Mouse (Mus musculus) limb, embryonic 15.5 days (tissue): ENCODE results near the gene Lancl1. TPM values are rescaled to one million over a fixed set of nuclear protein-coding genes. Genes with fewer than 3 reads are reported as not detected.

Source experiments
- ATAC-seq: fragments of 200-750 bp; cut with Nextera tagmentation; 2 replicates; pipeline ENCODE4 v1.8.0; 2017; ENCODE audit warnings: low read depth, moderate TSS enrichment; ENCODE audit not compliant: insufficient number of reproducible peaks, low FRiP score, low TSS enrichment
- H3K27ac ChIP-seq: fragments of 300-500 bp; sonication (generic); 2 replicates; pipeline ENCODE4 v1.5.1; 2015; ENCODE audit warnings: moderate library complexity, mild to moderate bottlenecking, inconsistent platforms
- H3K27me3 ChIP-seq: fragments of 300-500 bp; sonication (generic); 2 replicates; pipeline ENCODE4 v1.6.1; 2015; ENCODE audit warnings: inconsistent platforms
- H3K36me3 ChIP-seq: fragments of 300-500 bp; sonication (generic); 2 replicates; pipeline ENCODE4 v1.6.1; 2015; ENCODE audit warnings: inconsistent platforms
- H3K4me1 ChIP-seq: fragments of 300-500 bp; sonication (generic); 2 replicates; pipeline ENCODE4 v1.6.1; 2015; ENCODE audit warnings: inconsistent platforms
- H3K4me2 ChIP-seq: fragments of 300-500 bp; sonication (generic); 2 replicates; pipeline ENCODE4 v1.6.1; 2015; ENCODE audit warnings: mild to moderate bottlenecking, inconsistent platforms
- H3K4me3 ChIP-seq: fragments of 300-500 bp; sonication (generic); 2 replicates; pipeline ENCODE4 v1.5.1; 2015; ENCODE audit warnings: mild to moderate bottlenecking, inconsistent platforms
- H3K9ac ChIP-seq: fragments of 300-500 bp; sonication (generic); 2 replicates; pipeline ENCODE4 v1.6.1; 2015; ENCODE audit warnings: inconsistent platforms
- H3K9me3 ChIP-seq: fragments of 300-500 bp; sonication (generic); 2 replicates; pipeline ENCODE4 v1.6.1; 2016; ENCODE audit warnings: inconsistent platforms
- WGBS: fragments of 180-500 bp; shearing (Covaris S2); methylation state at CpG from one replicate; pipeline ENCODE4 v1.1.7; 2015; 5-methylcytosine and 5-hydroxymethylcytosine counted together
- polyA plus RNA-seq: library from polyadenylated mRNA; unstranded; fragments of >200 nt; fragmentation: Nextera tagmentation; extraction: Ambion mirVana; gene quantifications from 2 replicates; pipeline ENCODE4 v1.2.1, GENCODE M21; 2015

Lancl1 gene
- polyA plus RNA-seq, 1 experiment from 2014 or later: 130 TPM

DNA sequence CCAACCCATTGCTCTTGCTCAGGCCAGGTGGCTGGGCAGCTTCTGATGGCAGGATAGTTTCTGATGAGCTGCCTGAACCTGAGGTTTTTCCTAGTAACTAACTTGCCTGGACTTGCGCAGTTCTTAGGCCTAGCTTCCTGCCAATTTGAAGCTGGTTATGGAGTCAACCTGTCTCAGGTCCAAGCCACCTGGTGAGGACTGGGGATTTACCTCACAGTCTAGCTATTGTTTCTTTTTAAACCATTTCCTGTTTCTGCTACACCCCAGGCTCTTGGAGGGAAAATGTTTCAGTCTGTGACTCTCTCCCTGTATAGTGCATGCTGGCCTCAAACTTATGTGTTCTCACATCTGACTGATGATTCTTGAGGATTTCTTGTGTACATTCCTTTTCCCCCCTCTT is 58.5 kb downstream of the Lancl1 start:
- Histone ChIP-seq H3K27ac (no peak overlapping the region), H3K27me3 (no peaks in the 10 kb centered on the region), H3K36me3 (no peaks in the 10 kb centered on the region), H3K4me1 (0 out of 2 replicates have a peak, but pooled peaks cover 3% of the 10 kb centered on the region), H3K4me2 (no peak overlapping the region), H3K9ac (no peak overlapping the region), H3K9me3 (no peaks in the 10 kb centered on the region), H3K4me3 (no peak overlapping the region)
- WGBS: 87% methylated on average over 1 of the region's 1 CpGs
- ATAC-seq: no peak

DNA sequence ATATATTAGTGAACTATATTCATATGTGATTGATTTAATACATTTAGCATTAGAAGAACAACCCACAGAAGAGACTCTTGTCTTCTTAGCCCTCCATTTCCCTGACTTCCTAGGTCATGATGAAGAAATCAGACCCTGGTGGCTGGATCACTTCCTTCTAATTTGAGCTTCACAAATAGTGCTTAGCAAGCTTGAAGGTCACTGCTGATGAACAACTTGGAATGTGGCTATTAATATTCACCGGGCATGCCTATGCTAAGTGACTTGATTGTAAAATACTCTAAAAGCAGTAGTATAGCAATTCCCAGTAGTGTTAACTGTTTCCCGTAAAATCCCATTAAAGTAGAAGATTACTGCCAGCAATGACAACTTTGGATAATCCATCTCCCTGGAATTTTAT is 63.2 kb downstream of the Lancl1 start:
- Histone ChIP-seq H3K36me3 (no peaks in the 10 kb centered on the region), H3K4me2 (no peak overlapping the region), H3K27ac (no peak overlapping the region), H3K9me3 (no peaks in the 10 kb centered on the region), H3K4me1 (no peaks in the 10 kb centered on the region), H3K4me3 (no peak overlapping the region), H3K9ac (no peak overlapping the region), H3K27me3 (no peaks in the 10 kb centered on the region)
- WGBS: 52% methylated on average over 2 of the region's 2 CpGs
- ATAC-seq: no peak

DNA sequence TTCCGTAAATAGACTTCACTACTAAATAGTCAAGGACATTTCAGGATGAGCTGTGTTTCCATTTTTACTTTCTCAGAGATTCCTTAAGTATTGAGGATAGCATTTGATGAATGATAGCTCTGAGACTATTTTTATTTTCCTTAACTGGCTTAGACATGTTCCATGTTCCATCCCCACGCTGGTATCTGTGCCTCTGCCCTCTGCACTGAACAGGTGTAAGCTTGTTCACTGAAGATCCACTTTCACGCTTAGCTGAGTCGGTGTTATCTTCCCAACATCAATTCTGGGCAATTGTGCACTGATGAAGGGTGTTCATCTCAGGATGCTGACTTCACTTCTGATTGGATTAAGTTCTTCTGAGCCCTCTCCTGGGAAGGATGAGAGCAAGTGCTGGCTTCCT is 73.8 kb downstream of the Lancl1 start:
- ATAC-seq: no peak

DNA sequence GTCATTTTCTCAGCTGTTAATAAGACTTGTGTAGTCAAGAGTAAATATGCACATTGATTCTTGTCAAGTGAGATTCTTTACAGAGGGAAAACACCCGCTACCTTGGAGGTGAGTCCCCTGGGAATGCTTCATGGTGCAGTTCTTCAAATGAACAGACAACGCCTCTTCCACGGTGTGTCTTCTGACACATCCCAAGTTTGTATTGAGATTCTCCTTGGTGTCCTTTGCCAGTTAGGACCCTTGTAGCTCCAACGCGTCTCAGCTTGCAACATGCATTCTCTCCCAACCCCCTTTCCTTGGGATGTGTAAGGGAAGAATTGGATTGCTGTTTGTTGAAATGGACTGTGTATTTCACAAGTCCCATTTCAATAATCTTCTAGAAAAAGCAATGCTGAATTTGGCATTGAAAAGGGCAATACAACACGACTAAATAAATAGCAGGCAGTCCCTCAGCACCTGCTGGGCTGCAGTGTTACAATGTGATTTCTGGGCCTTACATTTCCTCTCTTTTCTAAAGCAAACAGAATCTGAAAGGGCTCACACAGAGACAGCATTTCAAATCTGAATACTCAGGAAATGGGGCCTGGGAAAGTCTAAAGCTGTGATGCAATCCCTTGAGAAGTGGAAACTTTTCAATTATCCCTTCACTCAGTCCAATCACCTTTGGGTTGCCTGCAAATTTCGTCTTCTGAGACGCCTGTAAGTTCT is 78.0 kb downstream of the Lancl1 start:
- no peak overlapping the region for H3K9ac ChIP-seq
- H3K9me3 ChIP-seq: no peaks in the 10 kb centered on the region
- WGBS: 55% methylated on average over 8 of the region's 8 CpGs
- no peaks in the 10 kb centered on the region for H3K36me3 ChIP-seq
- H3K4me2 ChIP-seq: no peak overlapping the region
- no peak for ATAC-seq
- no peak overlapping the region for H3K4me3 ChIP-seq
- H3K4me1 ChIP-seq: no peaks in the 10 kb centered on the region
- no peaks in the 10 kb centered on the region for H3K27me3 ChIP-seq
- no peak overlapping the region for H3K27ac ChIP-seq

More for the DNA sequence above, 73.8 kb downstream of the Lancl1 start:
- Histone ChIP-seq H3K4me1 (no peaks in the 10 kb centered on the region), H3K27ac (no peak overlapping the region), H3K9me3 (no peaks in the 10 kb centered on the region), H3K4me3 (no peak overlapping the region), H3K9ac (no peak overlapping the region), H3K27me3 (no peaks in the 10 kb centered on the region), H3K36me3 (no peaks in the 10 kb centered on the region), H3K4me2 (no peak overlapping the region)
- WGBS: 74% methylated on average over 4 of the region's 4 CpGs

DNA sequence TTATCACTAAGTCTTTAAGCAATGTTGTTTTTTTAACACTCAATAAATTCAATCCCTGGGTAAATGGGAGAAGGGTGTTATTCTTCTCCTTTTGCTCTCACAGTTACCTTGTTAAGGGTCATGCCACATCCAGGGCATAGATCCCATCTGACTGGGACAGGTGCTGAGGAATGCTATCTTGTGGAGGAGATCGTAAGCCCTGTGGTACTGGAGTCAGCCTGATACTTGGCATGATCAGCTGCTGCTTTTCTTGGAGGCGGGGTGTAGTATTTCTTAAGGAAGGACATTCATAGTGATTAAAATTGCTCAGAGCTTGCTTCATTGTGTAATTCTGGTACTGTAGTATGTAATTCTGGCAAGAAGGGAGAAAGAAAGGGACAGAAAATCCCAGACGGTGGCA is 81.3 kb downstream of the Lancl1 start:
- no peak for ATAC-seq

DNA sequence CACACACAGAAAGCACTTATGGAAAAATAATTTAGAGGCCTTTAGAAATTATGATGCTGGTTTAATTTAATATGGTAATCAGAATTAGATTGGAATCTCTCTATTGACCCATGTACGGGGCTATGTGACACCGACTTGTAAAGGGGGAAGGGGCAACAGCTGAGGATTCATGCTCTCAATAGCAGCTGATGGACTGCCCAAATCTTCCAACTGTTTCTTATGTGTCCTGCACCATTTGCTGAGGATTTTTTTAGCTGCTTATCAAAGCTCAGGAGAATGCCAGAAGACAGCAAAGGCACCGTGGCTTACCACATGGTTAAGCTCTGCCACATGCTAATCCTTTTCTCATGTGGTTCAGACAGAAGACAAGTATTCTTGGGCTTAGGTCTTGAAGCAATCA is 87.6 kb downstream of the Lancl1 start:
- Histone ChIP-seq H3K4me2 (no peak overlapping the region), H3K36me3 (no peaks in the 10 kb centered on the region), H3K4me1 (no peaks in the 10 kb centered on the region), H3K4me3 (no peak overlapping the region), H3K9ac (no peak overlapping the region), H3K9me3 (no peaks in the 10 kb centered on the region), H3K27me3 (no peaks in the 10 kb centered on the region), H3K27ac (no peak overlapping the region)
- 73% methylated on average over 3 of the region's 3 CpGs for WGBS
- ATAC-seq: no peak

More for the DNA sequence above, 81.3 kb downstream of the Lancl1 start:
- H3K9ac ChIP-seq: no peak overlapping the region
- H3K4me1 ChIP-seq: no peaks in the 10 kb centered on the region
- no peak overlapping the region for H3K4me3 ChIP-seq
- H3K4me2 ChIP-seq: no peak overlapping the region
- WGBS: 75% methylated on average over 3 of the region's 3 CpGs
- no peaks in the 10 kb centered on the region for H3K9me3 ChIP-seq
- H3K27me3 ChIP-seq: no peaks in the 10 kb centered on the region
- no peak overlapping the region for H3K27ac ChIP-seq
- no peaks in the 10 kb centered on the region for H3K36me3 ChIP-seq

Other genes with a start within 250 kb of the Lancl1 start
- 13.0 and 14.8 TPM in 2 replicates for gene Kansl1l, start 221.3 kb downstream of the Lancl1 start, polyA plus RNA-seq
- gene Acadl, start 175.6 kb downstream of the Lancl1 start, polyA plus RNA-seq: 90.3 and 122 TPM in 2 replicates
- gene Myl1, start 93.5 kb downstream of the Lancl1 start, polyA plus RNA-seq: 493 and 1,364 TPM in 2 replicates
- 0.12 and 0.16 TPM in 2 replicates for gene Cps1, start 84.2 kb upstream of the Lancl1 start, polyA plus RNA-seq